Mouse (Mus musculus): ENCODE data around the gene Cttn.

GRCm38 (mm10) chr7:144471103-144471502 lies 294 bp upstream of the Cttn start:
- no peak for TF ChIP-seq CTCF (IDR thresholded peaks at IDR 0.05; ENCODE audit: insufficient read depth, low read depth, low read length)
- no peak for TF ChIP-seq POLR2A (IDR thresholded peaks at IDR 0.05; ENCODE audit: insufficient read depth, low read depth, low read length)

Data from olfactory bulb, adult 2 months (tissue).